Mouse (Mus musculus) regulatory T cell (primary cell): ENCODE data around the gene Socs3.

Experiments
- in situ Hi-C: fragments of 300-600 bp; cut with MboI, MseI; formaldehyde crosslinking; loops from one replicate; pipeline ENCODE4 v1.15.1; 2025; ENCODE audit warnings: high pct_unique_total_duplicates

Gene Socs3

DNA sequence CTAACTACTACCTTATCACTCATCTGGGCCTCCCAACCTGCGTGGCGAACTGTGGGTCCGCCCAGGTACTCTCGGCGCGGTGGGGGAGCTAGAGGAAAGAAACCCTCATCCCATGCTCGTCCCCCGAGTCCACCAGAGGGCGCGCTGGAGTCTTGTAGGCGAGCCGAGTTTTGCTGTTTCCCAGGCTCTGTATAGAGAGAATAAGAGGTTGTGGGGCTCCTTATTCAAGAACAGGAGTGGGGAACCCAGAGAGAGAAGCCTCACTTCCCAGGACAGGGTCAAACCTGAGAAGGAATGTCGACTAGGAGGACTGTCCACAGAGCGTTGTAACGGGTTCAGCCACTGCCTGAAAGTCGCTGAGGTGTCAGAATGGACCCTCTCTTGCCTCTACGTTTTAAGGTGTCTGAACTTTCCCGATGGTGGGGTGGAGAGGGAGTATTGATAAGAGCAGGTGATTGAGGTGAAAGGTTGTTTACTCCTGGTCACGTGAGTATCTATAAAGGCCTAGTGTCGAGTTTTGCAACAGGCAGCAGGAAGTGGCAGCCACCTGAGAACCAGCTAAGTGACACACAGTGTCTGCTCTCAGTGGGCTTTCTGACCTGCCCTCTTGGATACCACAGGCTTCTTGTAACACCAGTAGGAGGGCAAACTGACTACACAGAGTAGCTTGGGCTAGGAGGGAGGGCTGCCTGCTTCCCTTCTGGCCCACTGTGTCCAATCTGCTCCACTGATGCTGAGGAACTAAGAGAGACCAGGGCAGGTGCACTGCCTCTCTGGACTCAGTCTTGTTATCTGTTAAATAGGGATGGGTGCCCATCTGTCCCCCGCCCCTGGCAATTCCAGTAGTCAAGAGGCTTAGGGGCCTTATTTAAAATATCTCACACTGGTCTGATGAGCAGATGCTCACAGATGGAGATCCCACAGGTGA lies at the start of gene Socs3:
Gene Socs3, minus strand, starts transcription at position 103 of the 928 bp plus-strand sequence.
- in situ Hi-C loops = loop anchor here (5.0 kb wide), 1 partner anchor 98 kb away; the partner anchor contains the start of gene Tha1

DNA sequence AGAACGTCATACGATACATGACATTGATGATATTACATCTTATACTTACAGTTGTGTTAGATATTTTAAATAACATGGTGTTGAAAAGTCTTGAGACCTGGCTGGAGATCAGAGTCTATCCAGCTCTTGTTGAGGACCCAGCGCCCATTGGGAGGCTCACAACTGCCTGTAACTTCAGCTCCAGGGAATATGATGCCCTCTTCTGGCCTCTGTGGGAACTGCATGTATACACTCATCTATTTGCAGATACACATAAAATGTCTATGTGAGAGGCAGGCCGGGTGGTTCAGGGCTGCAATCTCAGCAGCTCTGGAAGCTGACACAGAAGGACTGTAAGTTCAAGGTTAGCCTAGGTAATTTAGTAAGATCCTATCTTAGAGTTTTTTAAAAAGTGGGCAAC lies 48.5 kb upstream of the Socs3 start:
- in situ Hi-C loops = no loop called here

DNA sequence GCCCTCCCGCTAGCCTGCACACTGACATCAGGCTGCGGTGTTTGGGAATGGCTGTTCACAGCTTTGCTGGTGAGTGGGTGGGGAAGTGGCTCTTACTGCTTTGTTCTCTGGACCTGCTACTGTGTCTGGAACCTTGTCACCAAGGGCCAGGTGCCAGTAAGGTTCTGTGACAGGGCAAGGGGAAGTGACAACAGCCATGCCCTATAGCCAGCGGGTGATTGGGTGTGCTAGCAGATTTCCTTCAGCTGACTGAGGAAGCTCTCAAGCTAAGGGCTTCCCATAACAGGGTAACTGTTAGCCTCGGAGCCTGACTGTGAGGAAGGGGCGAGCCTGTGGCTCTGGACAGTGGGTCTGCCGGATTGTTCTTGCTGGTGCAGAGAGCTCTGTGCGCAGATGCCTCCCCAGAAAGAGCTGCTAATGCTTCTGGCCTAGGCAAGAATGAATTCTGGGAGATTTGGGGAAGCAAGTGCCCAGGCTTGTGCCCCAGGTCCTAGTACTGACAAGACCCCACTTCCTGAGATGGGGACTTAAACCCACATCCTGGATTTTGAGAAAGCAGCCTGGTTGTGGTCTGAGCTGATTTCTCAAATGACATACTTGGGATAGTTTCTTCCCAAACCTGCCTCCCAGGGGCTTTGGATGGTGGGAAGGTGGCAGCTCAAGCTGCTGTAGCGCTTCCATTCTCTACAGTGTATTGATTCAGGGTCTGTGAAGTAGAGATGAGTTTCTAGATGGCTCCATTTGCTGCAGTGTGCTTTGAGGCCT lies 45.7 kb upstream of the Socs3 start:
- in situ Hi-C loops = no loop called here

DNA sequence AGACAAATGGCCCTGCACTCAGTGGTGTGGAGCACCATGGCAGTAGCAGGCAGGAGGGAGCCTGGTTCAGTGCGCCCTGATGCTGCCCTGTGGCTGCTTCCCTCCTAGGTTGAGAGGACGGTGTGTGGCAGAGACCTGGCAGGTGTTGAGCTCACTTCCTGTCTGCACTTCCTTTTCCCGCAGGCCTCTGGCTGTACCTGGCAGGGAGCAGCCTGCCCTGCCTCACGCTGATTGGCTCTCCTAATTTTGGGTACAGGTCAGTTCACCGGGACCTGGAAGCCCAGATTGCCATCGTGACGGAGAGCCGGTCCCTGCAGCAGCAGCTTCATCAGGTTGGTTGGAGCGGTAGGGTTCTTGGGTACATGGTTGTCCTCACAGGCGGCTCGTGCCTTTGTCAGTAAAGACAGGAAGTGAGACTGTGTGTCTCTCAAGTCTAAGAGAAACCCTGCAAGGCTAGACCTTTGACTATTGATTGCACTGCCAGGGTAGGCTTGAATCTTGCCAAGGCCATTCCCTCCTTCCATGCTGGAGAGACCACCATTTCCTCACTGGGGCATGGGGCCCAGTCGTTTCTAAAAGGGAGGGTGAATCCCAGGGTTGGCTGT lies 44.6 kb upstream of the Socs3 start:
- in situ Hi-C loops = no loop called here

DNA sequence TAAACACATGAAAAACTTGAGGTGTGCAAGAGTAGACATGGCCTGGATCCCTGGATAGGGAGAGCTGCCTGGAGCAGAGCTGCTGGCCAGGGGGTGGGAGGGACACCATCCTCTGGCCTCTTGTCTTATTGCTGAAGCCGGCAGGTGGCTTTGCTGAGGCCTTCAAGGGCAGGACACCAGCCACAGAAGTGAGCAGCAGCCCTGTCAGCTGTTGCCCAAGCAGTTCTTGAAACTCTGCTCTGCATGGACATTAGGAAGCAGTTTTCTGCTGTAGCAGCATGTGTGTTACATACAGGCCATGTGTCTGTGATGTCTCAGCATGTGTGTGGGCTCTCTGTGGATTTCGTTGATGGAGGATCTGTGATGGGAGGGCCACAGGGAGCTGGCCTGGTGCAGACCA lies 43.5 kb upstream of the Socs3 start:
- in situ Hi-C loops = no loop called here

DNA sequence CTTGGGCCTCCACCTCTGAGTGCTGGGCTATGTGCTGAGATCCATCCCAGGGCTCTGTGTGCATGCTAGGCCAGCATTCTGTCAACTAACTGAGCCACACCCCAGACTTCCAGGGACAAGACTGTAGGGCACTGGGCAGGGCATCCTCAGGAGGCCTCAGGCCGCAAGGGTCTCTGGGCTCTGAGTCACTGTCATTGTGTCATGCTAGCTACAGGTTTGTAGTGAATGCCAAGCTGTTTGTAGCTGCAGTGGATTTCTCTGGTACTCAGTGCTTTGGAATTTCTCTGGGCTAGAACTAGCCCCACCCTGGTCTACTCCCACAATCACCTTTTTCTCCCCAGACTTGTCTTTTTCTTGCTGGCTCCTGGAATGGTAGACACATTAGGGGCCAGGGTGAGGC lies 42.7 kb upstream of the Socs3 start:
- in situ Hi-C loops = no loop called here

DNA sequence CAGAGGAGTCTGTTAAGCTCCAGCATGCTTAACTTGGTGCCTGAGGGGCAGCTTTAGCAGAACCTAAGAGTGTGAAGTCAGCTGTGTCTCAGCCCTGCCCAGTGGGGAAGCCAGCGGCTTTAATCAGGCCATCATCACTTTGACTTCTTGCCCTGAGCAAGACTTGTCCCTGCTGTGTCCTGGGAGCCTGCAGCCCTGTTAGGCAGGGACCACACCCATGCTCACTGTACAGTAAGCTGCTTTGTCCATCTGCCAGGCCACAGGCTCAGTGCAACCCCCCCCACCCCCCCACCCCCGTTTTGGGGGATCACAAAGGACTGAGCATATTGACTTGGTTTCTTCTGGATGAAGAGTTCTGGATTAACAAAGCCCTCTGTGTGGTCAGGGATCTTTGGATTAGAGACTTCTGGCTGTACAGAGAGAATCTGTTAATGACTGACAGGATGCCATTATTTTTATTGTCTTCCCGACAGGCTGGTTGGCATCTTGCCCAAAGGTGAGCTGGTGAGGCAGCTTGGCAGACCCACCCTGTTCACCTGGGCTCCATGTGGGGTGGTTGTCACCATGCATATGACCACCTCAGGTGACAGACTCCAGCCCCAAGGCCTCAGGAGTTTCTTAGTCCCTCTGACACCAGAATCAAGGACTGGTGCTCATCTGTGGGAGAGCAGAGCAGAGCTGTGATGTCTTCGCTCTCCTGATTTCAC lies 40.2 kb upstream of the Socs3 start:
- in situ Hi-C loops = no loop called here

DNA sequence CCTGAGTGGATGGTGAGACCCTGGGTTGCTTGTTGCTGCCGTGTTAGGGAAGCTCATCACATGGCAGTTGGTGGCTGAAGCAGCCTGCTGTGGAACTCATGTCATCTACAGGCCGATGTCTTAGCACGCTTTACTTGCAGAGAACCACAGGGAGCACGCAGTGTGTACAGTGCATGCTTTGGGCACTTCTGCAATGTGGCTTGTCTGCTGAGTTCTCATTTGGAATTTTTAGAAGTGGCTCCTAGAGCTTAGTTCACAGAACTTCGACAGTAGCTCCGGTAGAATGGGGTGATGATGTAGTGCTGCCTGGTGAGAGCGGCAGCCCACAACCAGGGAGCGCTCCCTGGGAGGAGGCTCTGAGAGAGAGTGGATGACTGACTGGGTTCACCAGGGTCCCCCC lies 39.0 kb upstream of the Socs3 start:
- in situ Hi-C loops = no loop called here

DNA sequence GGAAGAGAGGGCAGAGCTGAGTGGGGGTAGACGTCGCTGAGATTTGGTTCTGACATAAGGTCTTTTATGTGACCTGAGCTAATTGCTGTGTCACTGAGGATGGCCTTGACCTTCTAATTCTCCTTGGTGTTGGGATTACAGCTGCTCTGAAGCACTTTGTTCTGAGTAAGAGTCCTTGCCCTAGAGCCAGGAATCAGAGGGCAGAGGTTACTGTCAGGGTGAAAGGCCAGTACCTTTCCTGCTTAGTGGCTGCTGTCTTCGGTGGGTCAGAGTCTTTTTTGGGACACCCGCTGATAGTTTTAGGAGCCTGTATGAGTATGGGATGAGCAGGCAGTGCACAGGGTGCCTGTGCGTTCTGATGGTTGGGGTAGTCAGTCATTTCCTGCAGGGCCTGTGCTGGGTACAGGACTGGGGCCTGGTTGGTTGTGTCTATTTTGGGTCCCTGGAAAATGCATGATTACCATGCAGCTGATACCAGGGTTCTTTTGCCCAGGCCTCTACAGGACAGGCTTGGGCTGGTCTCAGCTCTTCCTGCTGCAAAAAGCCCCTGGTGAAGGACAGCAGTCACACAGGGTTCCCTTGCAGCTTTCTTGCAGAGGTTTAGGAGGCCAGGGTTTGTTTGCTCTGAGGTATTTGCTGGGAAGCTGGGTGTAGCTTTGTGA lies 38.4 kb upstream of the Socs3 start:
- in situ Hi-C loops = no loop called here

DNA sequence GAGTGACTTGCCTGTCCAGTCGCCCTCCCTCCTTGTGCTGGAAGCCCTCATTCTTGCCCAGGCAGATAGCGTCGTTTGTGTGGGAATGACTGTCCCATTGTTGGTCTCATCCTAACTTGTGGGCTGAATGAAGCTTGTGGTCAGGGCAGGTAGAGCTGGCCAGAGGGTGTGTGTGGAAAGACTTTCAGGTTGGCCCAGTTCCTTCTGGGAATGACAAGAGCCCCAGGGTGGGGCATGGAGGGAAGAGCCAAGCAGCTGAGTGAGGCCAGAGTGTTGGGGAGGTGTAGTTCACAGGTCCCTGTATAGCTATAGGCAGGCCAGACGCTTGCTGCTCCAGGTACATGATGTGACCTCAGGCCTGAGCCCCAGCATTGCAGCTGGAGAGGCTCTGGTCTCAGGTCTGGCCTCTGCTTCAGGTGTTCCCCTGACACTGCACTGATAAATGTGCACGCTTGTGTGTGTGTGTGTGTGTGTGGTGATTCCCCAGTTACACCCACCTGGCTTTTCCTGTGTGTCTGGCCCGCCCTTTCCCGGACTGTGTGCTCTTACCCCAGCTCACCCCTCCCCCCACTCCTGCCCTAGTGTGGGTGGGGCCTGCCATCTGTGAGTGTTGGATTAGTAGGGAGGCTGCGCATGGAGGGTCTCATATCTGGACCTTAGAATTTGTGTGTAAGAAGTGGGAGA lies 37.8 kb upstream of the Socs3 start:
- in situ Hi-C loops = no loop called here

DNA sequence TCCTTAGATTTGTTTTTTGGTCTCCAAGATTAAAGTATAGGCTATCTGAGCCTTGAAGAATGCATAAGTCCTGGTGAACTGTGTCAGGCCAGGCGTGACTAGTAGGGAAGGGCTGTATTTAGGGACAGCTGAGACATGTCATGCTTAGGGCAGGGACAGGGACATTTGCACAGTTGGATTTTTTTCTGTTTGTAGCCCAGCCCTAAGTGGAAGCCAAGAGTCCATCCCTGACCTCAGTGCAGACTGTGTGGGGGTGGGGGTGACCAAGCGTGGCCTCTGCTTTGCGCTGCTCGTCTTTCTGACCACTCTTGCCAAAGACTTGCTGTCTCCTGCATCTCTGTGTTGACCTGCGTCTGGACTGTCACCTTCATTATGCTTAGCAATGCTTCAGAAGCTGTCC lies 34.4 kb upstream of the Socs3 start:
- in situ Hi-C loops = no loop called here

DNA sequence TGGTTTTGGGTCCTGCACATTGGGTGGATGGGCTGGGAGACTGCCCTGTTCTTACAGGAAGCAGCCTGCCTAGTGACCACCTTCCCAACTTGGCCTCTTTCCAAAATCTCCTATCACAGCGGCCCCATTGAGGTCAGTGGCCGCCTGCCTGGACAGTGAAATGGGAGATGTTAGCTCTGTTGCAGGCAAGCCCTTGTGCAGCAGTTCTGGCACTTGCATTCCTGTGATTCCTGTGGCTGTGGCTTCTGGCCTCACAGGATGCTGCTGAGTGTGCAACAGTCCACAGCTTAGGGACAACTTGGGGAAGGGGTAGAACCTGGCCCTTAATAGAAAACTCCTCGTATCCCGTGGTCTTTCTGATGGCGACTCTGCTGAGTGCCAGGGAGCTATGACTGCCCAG lies 33.9 kb upstream of the Socs3 start:
- in situ Hi-C loops = no loop called here

DNA sequence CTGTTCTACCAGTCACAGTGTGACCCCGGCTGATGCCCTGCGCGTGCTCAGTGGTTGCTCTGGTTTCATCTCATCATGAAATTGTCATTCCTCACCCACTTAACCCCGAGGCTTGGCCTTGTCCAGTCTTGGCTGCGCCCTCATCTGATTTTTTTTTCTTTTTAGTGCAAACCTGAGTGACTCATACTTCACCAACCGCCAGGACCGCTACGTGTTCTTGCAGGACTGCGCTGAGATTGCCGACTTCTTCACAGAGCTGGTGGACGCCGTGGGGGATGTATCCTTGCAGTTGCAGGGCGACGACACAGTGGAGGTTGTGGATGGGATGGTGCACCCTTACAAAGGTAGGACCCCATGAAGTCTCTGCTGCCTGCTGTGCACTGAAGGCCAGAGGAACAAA lies 33.3 kb upstream of the Socs3 start:
- in situ Hi-C loops = no loop called here

DNA sequence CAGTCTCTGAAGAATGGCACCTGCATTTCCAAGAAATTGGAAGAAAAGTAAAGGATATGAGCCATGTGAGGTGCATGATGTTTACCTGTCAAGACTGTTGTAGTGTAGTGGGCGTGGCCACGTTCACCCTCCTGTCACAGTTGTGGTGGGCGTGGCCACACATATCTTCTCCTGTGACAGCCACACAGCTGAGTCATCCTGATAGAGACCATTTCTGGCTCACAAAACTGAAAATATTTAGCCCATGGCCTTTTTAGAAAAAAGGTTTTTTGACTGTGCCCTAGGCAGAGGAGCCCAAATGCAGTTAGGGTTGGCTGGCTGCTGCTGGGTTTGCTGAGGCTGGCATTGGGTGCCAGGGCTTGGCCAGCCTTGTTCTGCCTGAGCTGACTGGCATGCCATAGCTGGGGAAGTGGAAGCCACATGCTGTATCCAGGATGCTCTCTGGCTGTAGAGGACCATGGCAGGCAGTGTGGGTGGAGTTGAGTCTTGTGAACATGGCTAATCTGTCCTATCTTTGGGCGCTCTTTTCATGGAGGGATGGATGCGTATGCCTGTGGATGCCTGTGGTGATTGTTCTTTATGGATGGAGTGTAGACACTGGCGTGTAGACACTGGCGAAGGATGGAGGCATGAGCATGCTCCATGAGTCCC lies 30.8 kb upstream of the Socs3 start:
- in situ Hi-C loops = no loop called here

DNA sequence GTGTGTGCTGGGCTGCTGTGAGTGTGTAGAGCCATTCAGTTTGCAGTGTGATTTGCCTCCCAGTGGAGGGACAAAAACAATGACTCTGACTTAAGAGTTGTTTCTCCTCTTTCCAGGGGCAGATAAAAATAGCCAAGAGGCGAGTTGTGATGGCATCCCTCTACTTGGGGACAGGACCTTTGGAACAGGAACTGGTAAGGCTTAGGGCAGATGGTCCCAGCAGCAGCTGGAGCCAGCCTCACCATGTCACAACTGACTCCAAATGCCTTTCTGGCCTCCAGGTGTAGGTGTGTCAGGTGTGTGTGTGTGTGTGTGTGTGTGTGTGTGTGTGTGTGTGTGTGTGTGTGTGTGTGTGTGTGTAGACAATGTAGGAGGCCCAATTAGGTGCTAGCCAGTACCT lies 30.2 kb upstream of the Socs3 start:
- in situ Hi-C loops = no loop called here

DNA sequence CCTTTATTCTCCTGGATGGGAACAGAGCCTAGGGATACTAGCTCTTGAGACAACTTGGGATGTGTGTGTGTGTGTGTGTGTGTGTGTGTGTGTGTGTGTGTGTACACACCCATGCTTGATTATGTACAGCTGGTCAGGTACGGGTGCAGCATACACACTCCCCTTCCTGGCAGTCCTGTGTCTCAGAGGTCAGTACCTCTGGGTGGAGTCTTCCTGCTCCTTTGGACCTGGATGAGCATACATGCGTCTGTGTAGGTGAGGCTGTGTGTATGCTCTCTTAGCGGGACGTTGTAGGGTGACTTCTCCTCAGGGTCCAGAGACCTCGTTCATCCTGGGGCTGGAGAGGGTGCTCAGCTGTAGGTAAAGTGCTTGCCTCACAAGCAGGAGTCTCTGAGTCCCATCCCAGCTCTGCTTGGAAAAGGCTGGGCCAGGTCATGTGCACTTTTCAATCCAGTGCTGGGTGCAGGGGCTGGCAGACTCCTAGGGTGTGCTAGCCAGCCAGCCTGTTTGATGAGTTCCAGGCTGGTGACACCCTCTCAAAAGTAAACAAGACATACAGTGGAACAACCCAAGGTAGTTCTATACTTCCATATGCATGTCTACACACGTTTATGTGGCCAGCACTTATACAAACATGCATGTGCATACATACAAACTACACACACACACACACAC lies 29.6 kb upstream of the Socs3 start:
- in situ Hi-C loops = no loop called here

DNA sequence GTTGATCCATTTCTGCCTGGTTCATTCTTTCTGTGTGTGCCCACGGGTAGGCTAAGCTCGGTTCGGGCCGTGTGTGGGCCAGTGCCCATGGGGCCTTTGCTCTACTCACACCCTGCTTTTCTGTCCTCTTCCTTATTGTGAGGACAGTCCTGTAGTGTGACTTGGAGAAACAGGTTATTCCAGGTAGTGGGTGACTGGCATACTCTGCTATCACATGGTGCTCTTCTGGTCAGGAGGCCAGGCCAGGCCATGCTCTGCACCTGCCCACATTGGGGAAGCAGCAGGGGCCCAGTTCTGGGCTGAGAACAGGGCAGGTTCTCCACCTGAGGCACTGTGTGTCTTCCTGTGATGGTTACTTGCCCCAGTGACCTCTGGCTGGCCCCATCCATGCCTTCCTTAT lies 28.5 kb upstream of the Socs3 start:
- in situ Hi-C loops = no loop called here

DNA sequence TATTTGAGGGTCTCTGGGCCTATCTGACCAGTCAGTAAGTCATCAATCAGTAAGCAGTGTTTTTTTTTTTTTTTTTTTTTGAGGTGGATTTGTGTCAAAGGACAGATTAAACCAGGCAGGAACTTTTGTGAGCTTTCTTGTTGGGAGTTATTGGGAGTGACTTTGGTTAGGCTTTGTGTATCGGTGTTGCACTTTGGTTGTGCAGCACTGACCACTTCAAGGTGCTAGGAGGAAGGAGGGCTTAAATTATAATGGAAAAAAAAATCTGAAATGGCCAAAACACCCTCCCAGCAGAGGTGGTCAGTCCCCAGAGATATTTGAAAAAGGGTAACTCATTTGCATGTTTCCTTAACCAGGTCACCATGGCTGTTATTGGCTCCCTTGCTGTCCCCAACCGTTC lies 27.2 kb upstream of the Socs3 start:
- in situ Hi-C loops = no loop called here

DNA sequence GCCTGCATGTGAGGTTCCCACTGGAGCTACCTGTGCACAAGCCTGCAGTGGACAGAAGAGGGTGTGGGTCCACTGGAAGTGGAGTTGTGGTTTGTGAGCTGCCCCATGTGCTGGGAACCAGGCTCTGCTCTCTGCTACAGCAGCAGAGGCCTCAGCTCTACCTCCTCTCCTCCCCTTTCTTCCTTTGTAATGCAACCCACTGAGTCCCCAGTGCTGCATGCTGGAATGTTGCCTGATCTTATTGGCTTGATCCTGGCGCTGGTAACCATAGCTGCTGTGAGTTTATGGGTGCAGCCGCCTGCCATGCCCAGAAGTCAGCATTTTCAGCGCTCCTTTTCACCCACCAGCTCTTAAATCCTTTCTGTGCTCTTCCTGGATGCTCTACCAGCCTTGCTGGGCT lies 26.2 kb upstream of the Socs3 start:
- in situ Hi-C loops = no loop called here

DNA sequence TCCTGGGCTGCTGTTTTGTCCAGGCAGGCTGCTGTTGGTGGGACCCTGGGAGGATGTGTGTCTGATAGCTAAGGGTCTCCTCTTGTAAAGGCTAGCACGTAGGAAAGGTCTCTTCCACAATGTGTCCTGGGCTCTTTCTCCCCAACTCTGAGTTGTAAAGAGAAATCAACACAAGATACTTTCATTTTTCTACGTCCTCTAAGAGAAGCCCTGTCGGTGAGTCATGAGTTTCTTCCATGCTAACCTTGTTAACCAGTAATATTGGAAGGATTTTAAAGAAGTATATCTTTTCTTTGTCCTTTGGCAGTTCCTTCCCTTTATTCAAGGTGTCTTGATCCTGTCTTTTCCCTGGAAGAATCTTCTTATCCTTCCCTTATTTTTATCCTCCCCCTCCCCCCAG lies 25.8 kb upstream of the Socs3 start:
- in situ Hi-C loops = no loop called here
